Mouse (Mus musculus): ENCODE results near the gene Stab2. TPM values are rescaled to one million over a fixed set of nuclear protein-coding genes. Genes with fewer than 3 reads are reported as not detected.
A peak's percentile ranks its signal among the peaks of the same experiment; 100 is the strongest.

Stab2 gene
- polyA plus RNA-seq, 1 experiment from 2014 or later, result 0.07 TPM

DNA sequence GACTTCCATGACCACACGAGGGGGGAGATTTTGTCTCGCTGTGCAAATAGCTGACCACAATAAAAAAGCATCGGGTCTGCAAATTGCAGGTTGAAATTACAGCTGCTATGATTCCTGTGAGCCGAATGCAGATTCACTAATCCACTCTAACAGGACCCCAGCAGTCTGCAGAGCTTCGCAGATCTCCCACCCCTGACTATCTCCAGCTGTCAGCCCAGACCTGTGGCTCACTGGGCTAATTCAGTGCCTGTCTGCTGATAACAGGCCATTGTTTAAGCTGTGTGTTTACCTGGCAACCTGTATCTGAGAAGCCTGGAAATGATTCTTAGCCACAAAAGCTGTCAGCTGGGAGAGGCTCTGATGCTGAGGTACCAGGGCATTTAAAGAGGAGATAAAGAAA is 29.2 kb upstream of the Stab2 start:
- ATAC-seq (ENCODE audit: low FRiP score, low TSS enrichment) (0 out of 2 replicates have a peak, but pooled peaks have one; percentile 31), DNase-seq (peak; percentile 46)
- Histone ChIP-seq H3K4me3 (replicated peaks; ENCODE audit: low read depth, low read length) (no peak overlapping the region), H3K36me3 (ENCODE audit: control insufficient read depth, insufficient read depth, low read length) (no peaks in the 10 kb centered on the region), H3K4me2 (ENCODE audit: low read length) (peak overlapping the region; percentile 22), H3K27ac (replicated peaks; ENCODE audit: low read depth, low read length) (peak overlapping the region; percentile 55; the same call in 1 of the 2 replicates), H3K9ac (replicated peaks; ENCODE audit: low read length) (no peak overlapping the region), H3K4me1 (ENCODE audit: control insufficient read depth, insufficient read depth, low read length) (peaks cover 27% of the 10 kb centered on the region), H3K9me3 (ENCODE audit: control insufficient read depth, low read length) (no peaks in the 10 kb centered on the region), H3K27me3 (ENCODE audit: control insufficient read depth, insufficient read depth, low read length) (no peaks in the 10 kb centered on the region)
- 17% methylated on average over 5 of the region's 5 CpGs for WGBS

DNA sequence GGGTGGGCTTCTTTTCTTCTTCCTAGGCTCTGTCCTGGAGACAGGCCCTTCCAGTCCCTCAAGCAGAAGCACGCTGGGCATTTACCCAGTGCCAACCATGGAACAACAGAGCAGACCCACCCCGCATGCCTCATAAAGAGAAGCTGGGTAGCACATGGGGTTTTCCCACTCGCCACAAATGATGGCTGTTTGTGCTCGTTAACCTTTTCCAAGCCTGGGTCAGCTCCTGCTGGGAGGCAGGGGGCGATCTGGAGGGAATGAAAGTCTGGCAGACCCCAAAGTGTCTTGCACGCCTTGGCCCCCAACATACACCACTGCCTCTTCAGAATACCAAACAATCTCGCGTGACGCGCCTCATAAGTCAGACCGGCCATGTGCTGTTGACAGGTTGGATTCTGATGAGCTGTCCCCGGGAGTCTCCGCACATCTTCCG is 28.5 kb upstream of the Stab2 start:
- H3K4me1 ChIP-seq (ENCODE audit: control insufficient read depth, insufficient read depth, low read length), result peaks cover 27% of the 10 kb centered on the region
- H3K36me3 ChIP-seq (ENCODE audit: control insufficient read depth, insufficient read depth, low read length), result no peaks in the 10 kb centered on the region
- peak overlapping the region; percentile 22; the same call in 1 of the 2 replicates for H3K27ac ChIP-seq (replicated peaks; ENCODE audit: low read depth, low read length)
- WGBS, result 40% methylated on average over 14 of the region's 14 CpGs
- peak; percentile 46 for DNase-seq
- no peak overlapping the region for H3K9ac ChIP-seq (replicated peaks; ENCODE audit: low read length)
- H3K4me3 ChIP-seq (replicated peaks; ENCODE audit: low read depth, low read length), result no peak overlapping the region
- no peaks in the 10 kb centered on the region for H3K27me3 ChIP-seq (ENCODE audit: control insufficient read depth, insufficient read depth, low read length)
- no peaks in the 10 kb centered on the region for H3K9me3 ChIP-seq (ENCODE audit: control insufficient read depth, low read length)
- 0 out of 2 replicates have a peak, but pooled peaks have one; percentile 34 for ATAC-seq (ENCODE audit: low FRiP score, low TSS enrichment)
- peak overlapping the region; percentile 22 for H3K4me2 ChIP-seq (ENCODE audit: low read length)

GRCm38 (mm10) chr10:87035866-87036265 is 28.0 kb upstream of the Stab2 start:
- Histone ChIP-seq H3K27ac (replicated peaks; ENCODE audit: low read depth, low read length) (no peak overlapping the region), H3K9ac (replicated peaks; ENCODE audit: low read length) (no peak overlapping the region), H3K4me1 (ENCODE audit: control insufficient read depth, insufficient read depth, low read length) (peaks cover 27% of the 10 kb centered on the region), H3K27me3 (ENCODE audit: control insufficient read depth, insufficient read depth, low read length) (no peaks in the 10 kb centered on the region), H3K4me3 (replicated peaks; ENCODE audit: low read depth, low read length) (no peak overlapping the region), H3K4me2 (ENCODE audit: low read length) (no peak overlapping the region; the same call in 1 of the 2 replicates), H3K36me3 (ENCODE audit: control insufficient read depth, insufficient read depth, low read length) (no peaks in the 10 kb centered on the region), H3K9me3 (ENCODE audit: control insufficient read depth, low read length) (no peaks in the 10 kb centered on the region)
- peak; percentile 34 for DNase-seq
- 41% methylated on average over 15 of the region's 15 CpGs for WGBS
- 0 out of 2 replicates have a peak, but pooled peaks have one; percentile 4 for ATAC-seq (ENCODE audit: low FRiP score, low TSS enrichment)

DNA sequence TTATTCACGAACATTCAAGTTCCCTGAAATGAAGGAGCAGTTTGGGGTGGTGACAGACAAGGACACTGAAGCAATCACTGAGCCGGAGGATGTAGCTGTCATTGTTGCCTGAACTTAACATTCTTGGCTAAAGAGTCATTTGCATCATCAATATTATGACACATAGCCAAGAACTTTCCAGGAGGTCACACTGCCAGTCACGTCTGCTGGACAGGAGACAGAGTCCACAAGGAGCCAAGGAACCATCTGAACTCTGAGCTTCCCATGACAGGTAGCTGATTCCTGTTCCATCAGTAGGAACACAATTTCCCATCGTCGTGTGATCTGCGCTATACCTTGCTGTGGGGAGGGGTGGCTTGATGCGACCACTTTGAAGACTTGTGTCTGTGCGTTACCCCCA is 24.9 kb upstream of the Stab2 start:
- H3K36me3 ChIP-seq (ENCODE audit: control insufficient read depth, insufficient read depth, low read length), result no peaks in the 10 kb centered on the region
- ATAC-seq (ENCODE audit: low FRiP score, low TSS enrichment) (no peak), DNase-seq (no peak)
- no peak overlapping the region for H3K27ac ChIP-seq (replicated peaks; ENCODE audit: low read depth, low read length)
- no peak overlapping the region for H3K4me3 ChIP-seq (replicated peaks; ENCODE audit: low read depth, low read length)
- peaks cover 24% of the 10 kb centered on the region for H3K4me1 ChIP-seq (ENCODE audit: control insufficient read depth, insufficient read depth, low read length)
- no peak overlapping the region for H3K4me2 ChIP-seq (ENCODE audit: low read length)
- H3K9ac ChIP-seq (replicated peaks; ENCODE audit: low read length), result no peak overlapping the region
- H3K9me3 ChIP-seq (ENCODE audit: control insufficient read depth, low read length), result no peaks in the 10 kb centered on the region
- H3K27me3 ChIP-seq (ENCODE audit: control insufficient read depth, insufficient read depth, low read length), result no peaks in the 10 kb centered on the region
- 90% methylated on average over 8 of the region's 8 CpGs for WGBS

GRCm38 (mm10) chr10:87024884-87025283 is 17.1 kb upstream of the Stab2 start:
- ATAC-seq (ENCODE audit: low FRiP score, low TSS enrichment) (peak; percentile 89), DNase-seq (peak; percentile 98)
- no peaks in the 10 kb centered on the region for H3K27me3 ChIP-seq (ENCODE audit: control insufficient read depth, insufficient read depth, low read length)
- no peaks in the 10 kb centered on the region for H3K9me3 ChIP-seq (ENCODE audit: control insufficient read depth, low read length)
- WGBS, result 2% methylated on average over 10 of the region's 10 CpGs
- H3K27ac ChIP-seq (replicated peaks; ENCODE audit: low read depth, low read length), result no peak overlapping the region
- H3K4me1 ChIP-seq (ENCODE audit: control insufficient read depth, insufficient read depth, low read length), result no peaks in the 10 kb centered on the region
- no peak overlapping the region for H3K9ac ChIP-seq (replicated peaks; ENCODE audit: low read length)
- no peak overlapping the region for H3K4me2 ChIP-seq (ENCODE audit: low read length)
- no peaks in the 10 kb centered on the region for H3K36me3 ChIP-seq (ENCODE audit: control insufficient read depth, insufficient read depth, low read length)
- H3K4me3 ChIP-seq (replicated peaks; ENCODE audit: low read depth, low read length), result no peak overlapping the region

- DNase-seq, result peak; percentile 65
- Histone ChIP-seq H3K27me3 (ENCODE audit: control insufficient read depth, insufficient read depth, low read length) (no peaks in the 10 kb centered on the region), H3K9ac (replicated peaks; ENCODE audit: low read length) (no peak overlapping the region), H3K4me2 (ENCODE audit: low read length) (no peak overlapping the region), H3K36me3 (ENCODE audit: control insufficient read depth, insufficient read depth, low read length) (no peaks in the 10 kb centered on the region), H3K27ac (replicated peaks; ENCODE audit: low read depth, low read length) (no peak overlapping the region), H3K4me3 (replicated peaks; ENCODE audit: low read depth, low read length) (no peak overlapping the region), H3K4me1 (ENCODE audit: control insufficient read depth, insufficient read depth, low read length) (peaks cover 12% of the 10 kb centered on the region), H3K9me3 (ENCODE audit: control insufficient read depth, low read length) (no peaks in the 10 kb centered on the region)
- ATAC-seq (ENCODE audit: low FRiP score, low TSS enrichment), result no peak
- WGBS, result 66% methylated on average over 15 of the region's 16 CpGs
Measured at GRCm38 (mm10) chr10:87020711-87021110, 12.9 kb upstream of the Stab2 start.

- Histone ChIP-seq H3K27me3 (ENCODE audit: control insufficient read depth, insufficient read depth, low read length) (no peaks in the 10 kb centered on the region), H3K36me3 (ENCODE audit: control insufficient read depth, insufficient read depth, low read length) (no peaks in the 10 kb centered on the region), H3K27ac (replicated peaks; ENCODE audit: low read depth, low read length) (no peak overlapping the region), H3K9me3 (ENCODE audit: control insufficient read depth, low read length) (no peaks in the 10 kb centered on the region), H3K4me1 (ENCODE audit: control insufficient read depth, insufficient read depth, low read length) (peaks cover 12% of the 10 kb centered on the region), H3K4me2 (ENCODE audit: low read length) (no peak overlapping the region), H3K4me3 (replicated peaks; ENCODE audit: low read depth, low read length) (no peak overlapping the region), H3K9ac (replicated peaks; ENCODE audit: low read length) (no peak overlapping the region)
- 77% methylated on average over 9 of the region's 9 CpGs for WGBS
- ATAC-seq (ENCODE audit: low FRiP score, low TSS enrichment) (no peak), DNase-seq (no peak)
Measured at GRCm38 (mm10) chr10:87018876-87019275, 11.1 kb upstream of the Stab2 start.

DNA sequence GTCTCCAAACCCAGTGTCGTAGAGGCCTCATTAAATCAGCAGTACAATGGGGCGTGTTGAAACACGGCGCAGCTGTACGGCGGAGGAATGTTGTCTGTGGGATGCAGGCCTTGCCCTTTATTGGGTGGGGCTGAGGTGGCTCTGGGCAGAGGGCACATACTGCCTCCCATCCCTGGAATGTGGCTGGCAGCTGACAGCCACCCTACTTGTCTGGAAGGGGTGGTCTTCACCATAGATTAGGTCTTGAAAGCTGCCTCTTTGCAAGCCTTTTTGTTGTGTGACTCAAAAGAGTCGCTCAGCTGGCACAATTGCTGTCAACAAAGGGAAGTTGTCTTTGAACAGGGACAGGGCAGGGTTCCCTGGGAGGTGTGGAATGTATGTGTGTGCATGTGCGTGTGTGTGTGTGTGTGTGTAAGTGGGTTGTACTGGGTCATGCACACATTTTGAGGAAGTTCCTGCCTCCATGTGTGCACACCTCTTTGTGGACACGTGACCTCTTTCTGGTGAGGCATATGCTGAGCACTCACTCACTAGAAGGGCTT is 8.4 kb upstream of the Stab2 start:
- Histone ChIP-seq H3K27ac (replicated peaks; ENCODE audit: low read depth, low read length) (no peak overlapping the region), H3K4me2 (ENCODE audit: low read length) (no peak overlapping the region), H3K9me3 (ENCODE audit: control insufficient read depth, low read length) (no peaks in the 10 kb centered on the region), H3K4me1 (ENCODE audit: control insufficient read depth, insufficient read depth, low read length) (peaks cover 12% of the 10 kb centered on the region), H3K9ac (replicated peaks; ENCODE audit: low read length) (no peak overlapping the region), H3K27me3 (ENCODE audit: control insufficient read depth, insufficient read depth, low read length) (no peaks in the 10 kb centered on the region), H3K36me3 (ENCODE audit: control insufficient read depth, insufficient read depth, low read length) (no peaks in the 10 kb centered on the region), H3K4me3 (replicated peaks; ENCODE audit: low read depth, low read length) (no peak overlapping the region)
- 19% methylated on average over 9 of the region's 9 CpGs for WGBS
- ATAC-seq (ENCODE audit: low FRiP score, low TSS enrichment) (peak; percentile 60; the same call in 1 of the 2 replicates), DNase-seq (peak; percentile 22)

- no peak overlapping the region for H3K4me3 ChIP-seq (replicated peaks; ENCODE audit: low read depth, low read length)
- H3K4me1 ChIP-seq (ENCODE audit: control insufficient read depth, insufficient read depth, low read length), result peaks cover 12% of the 10 kb centered on the region
- no peak overlapping the region for H3K27ac ChIP-seq (replicated peaks; ENCODE audit: low read depth, low read length)
- DNase-seq, result no peak
- H3K9ac ChIP-seq (replicated peaks; ENCODE audit: low read length), result no peak overlapping the region
- no peaks in the 10 kb centered on the region for H3K36me3 ChIP-seq (ENCODE audit: control insufficient read depth, insufficient read depth, low read length)
- no peak for ATAC-seq (ENCODE audit: low FRiP score, low TSS enrichment)
- WGBS, result 86% methylated on average over 5 of the region's 5 CpGs
- no peaks in the 10 kb centered on the region for H3K9me3 ChIP-seq (ENCODE audit: control insufficient read depth, low read length)
- no peak overlapping the region for H3K4me2 ChIP-seq (ENCODE audit: low read length)
- no peaks in the 10 kb centered on the region for H3K27me3 ChIP-seq (ENCODE audit: control insufficient read depth, insufficient read depth, low read length)
Measured at GRCm38 (mm10) chr10:87015403-87015802, 7.6 kb upstream of the Stab2 start.
